Comparison of ENCODE assay signal across 8 mouse cellular contexts in genomic region chr2:156652841-156653240, GRCm38 (mm10). TPM values are rescaled to one million over a fixed set of nuclear protein-coding genes. Genes with fewer than 3 reads are reported as not detected.
DNase-seq lines count a peak whose midpoint lies in the region; TF ChIP-seq lines count a peak whose summit lies in the region.

No protein-coding gene starts in this region.

- peak; percentile 72 for DNase-seq in gastrocnemius, postnatal 10 days
- no peak for DNase-seq in gastrocnemius, postnatal 36 days
- peak; percentile 22 for DNase-seq in CD4-positive helper T cell, adult 2 months (ENCODE audit: low read depth, low spot score)
- DNase-seq in kidney, postnatal 10 days, result peak; percentile 88
- peak; percentile 9 for DNase-seq in naive thymus-derived CD4-positive, alpha-beta T cell, adult 2 months (ENCODE audit: low read depth)
- no peak for DNase-seq in cerebellum, postnatal 36 days
- no peak for DNase-seq in left cerebral cortex, adult 8-10 months (ENCODE audit: low spot score in 2 of 2)

- peaks cover 28% of the 10 kb centered on the region for H3K4me1 ChIP-seq in cortical plate, adult 2 months (ENCODE audit: control insufficient read depth, insufficient read depth, low read length)

- no peak overlapping the region for H3K4me3 ChIP-seq in cortical plate, adult 2 months (ENCODE audit: insufficient read depth, low read length)

- TF ChIP-seq POLR2A in cortical plate, adult 2 months (IDR thresholded peaks at IDR 0.05; ENCODE audit: extremely low read depth, insufficient read depth, low read length), result no peak

- no peak for TF ChIP-seq CTCF in cortical plate, adult 2 months (IDR thresholded peaks at IDR 0.05; ENCODE audit: extremely low read depth, insufficient read depth, low read length)

- intact Hi-C loops in gastrocnemius, postnatal 36 days (cut with DNase I), result no loop called here

- 0 out of 2 replicates have a peak overlapping the region, but pooled peaks have one; percentile 6 for H3K27ac ChIP-seq in cortical plate, adult 2 months (ENCODE audit: insufficient read depth, low read length)

RNA-seq across cellular contexts. Expression of gene Dlgap4, which starts 39.3 kb away (rescaled TPM):
- total RNA-seq in gastrocnemius, postnatal 10 days (2021), result 100 to 1,000 TPM in 1 of 2 experiments, 10 to 100 TPM in 1; 76.5 to 102 TPM
- 10 to 100 TPM; 53.4 to 57.8 TPM for total RNA-seq in gastrocnemius, postnatal 36 days (2021)
- polyA plus RNA-seq in cortical plate, adult 2 months (2012; rRNA removed), result 205 and 222 TPM in 2 replicates
- total RNA-seq in left cerebral cortex, adult 8-10 months (2022), result 100 to 1,000 TPM; 201 to 218 (median 204) TPM

Comparison
In these comparisons a context has a peak if more than half of its experiments do, and no peak if none do; other contexts are left out.
1. DNase-seq: peak in gastrocnemius, postnatal 10 days (single experiment), CD4-positive helper T cell, adult 2 months (single experiment), kidney, postnatal 10 days (single experiment) and naive thymus-derived CD4-positive, alpha-beta T cell, adult 2 months (single experiment); none in gastrocnemius, postnatal 36 days (0 of 2), cerebellum, postnatal 36 days (0 of 2) and left cerebral cortex, adult 8-10 months (0 of 2).